Mouse (Mus musculus): Measurements from ENCODE around the gene Gm20388. TPM values are rescaled to one million over a fixed set of nuclear protein-coding genes. Genes with fewer than 3 reads are reported as not detected.

Gm20388 gene
- polyA plus RNA-seq, 1 experiment from 2014 or later, result not detected

- H3K36me3 ChIP-seq, result no peaks in the 10 kb centered on the region
- H3K27ac ChIP-seq, result peak overlapping the region; percentile 67; the same call in 1 of the 2 replicates
- H3K4me2 ChIP-seq, result no peak overlapping the region
- H3K4me3 ChIP-seq, result no peak overlapping the region
- no peaks in the 10 kb centered on the region for H3K9me3 ChIP-seq (replicated peaks)
- ATAC-seq, result peak; percentile 42
- H3K27me3 ChIP-seq (replicated peaks), result peaks cover 25% of the 10 kb centered on the region; the same call in 1 of the 2 replicates
- H3K9ac ChIP-seq, result no peak overlapping the region
- peaks cover 65% of the 10 kb centered on the region for H3K4me1 ChIP-seq
- 67% methylated on average over 15 of the region's 15 CpGs for WGBS (ENCODE audit: insufficient replicate concordance)
These were observed 3807.2 kb downstream of the Gm20388 start for GRCm38 (mm10) chr8:123717516-123718490.

GRCm38 (mm10) chr8:123718752-123719151 is 3808.1 kb downstream of the Gm20388 start:
- no peak for ATAC-seq
- Histone ChIP-seq H3K27ac (no peak overlapping the region), H3K4me2 (no peak overlapping the region), H3K9me3 (replicated peaks) (no peaks in the 10 kb centered on the region), H3K9ac (no peak overlapping the region), H3K4me3 (no peak overlapping the region), H3K36me3 (no peaks in the 10 kb centered on the region), H3K27me3 (replicated peaks) (peaks cover 25% of the 10 kb centered on the region; the same call in 1 of the 2 replicates), H3K4me1 (peaks cover 68% of the 10 kb centered on the region)
- WGBS (ENCODE audit: insufficient replicate concordance), result 77% methylated on average over 2 of the region's 2 CpGs

- H3K27ac ChIP-seq, result no peak overlapping the region
- H3K4me3 ChIP-seq, result no peak overlapping the region
- H3K9ac ChIP-seq, result no peak overlapping the region
- H3K4me2 ChIP-seq, result no peak overlapping the region
- ATAC-seq, result no peak
- H3K27me3 ChIP-seq (replicated peaks), result peaks cover 25% of the 10 kb centered on the region; the same call in 1 of the 2 replicates
- no peaks in the 10 kb centered on the region for H3K36me3 ChIP-seq
- peaks cover 68% of the 10 kb centered on the region for H3K4me1 ChIP-seq
- 17% methylated on average over 6 of the region's 6 CpGs for WGBS (ENCODE audit: insufficient replicate concordance)
- no peaks in the 10 kb centered on the region for H3K9me3 ChIP-seq (replicated peaks)
These were observed 3808.6 kb downstream of the Gm20388 start for GRCm38 (mm10) chr8:123719280-123719679.

DNA sequence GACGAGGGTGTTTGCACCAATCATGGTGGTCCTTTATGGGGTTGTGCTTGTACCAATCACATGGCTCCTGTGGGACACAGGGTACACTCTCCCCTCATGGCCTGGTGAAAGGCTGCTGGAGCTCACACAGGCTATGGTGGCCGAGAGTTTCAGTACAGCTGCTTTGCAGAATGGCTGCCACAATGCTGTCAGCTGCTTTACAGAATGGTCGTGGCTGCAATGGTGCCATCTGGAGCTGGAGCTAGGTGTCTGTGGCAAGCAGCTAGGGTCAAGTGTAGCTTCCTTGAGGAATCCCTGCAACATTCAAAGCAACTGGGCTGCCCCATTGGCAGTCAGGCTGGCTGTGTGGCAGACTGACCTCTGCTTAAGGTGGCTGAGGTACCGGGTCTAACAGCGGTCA is 3809.2 kb downstream of the Gm20388 start:
- Histone ChIP-seq H3K27me3 (replicated peaks) (peaks cover 26% of the 10 kb centered on the region; the same call in 1 of the 2 replicates), H3K36me3 (no peaks in the 10 kb centered on the region), H3K4me3 (no peak overlapping the region), H3K27ac (no peak overlapping the region), H3K9me3 (replicated peaks) (no peaks in the 10 kb centered on the region), H3K9ac (no peak overlapping the region), H3K4me2 (no peak overlapping the region), H3K4me1 (peaks cover 68% of the 10 kb centered on the region)
- WGBS (ENCODE audit: insufficient replicate concordance), result 45% methylated on average over 5 of the region's 5 CpGs
- no peak for ATAC-seq

DNA sequence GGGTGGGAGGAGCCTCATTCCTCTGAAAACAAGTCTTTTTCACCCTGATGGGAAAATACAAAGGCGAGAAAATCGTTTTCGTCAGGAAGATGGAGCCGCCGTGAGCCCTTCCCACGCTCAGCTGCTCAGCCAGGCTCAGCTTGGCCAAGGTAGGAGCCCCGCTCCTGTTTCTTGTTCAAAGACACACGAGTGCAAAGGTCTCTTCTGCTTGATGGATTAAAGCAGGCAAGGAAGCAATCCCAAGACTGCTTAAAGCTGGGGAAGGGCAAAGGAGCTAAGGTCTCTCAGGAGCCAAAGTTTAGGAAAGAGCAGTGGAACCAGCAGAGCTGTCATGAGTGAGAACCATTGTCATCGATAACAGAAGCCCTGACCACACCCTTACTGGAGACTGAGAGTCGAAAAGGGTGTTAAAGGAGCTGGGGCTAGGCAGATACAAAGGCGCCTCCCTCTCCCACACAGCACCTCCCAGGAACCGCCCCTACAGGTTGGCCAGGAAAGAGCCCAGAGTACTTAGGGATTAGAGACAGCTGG is 3809.9 kb downstream of the Gm20388 start:
- peak; percentile 74 for ATAC-seq
- Histone ChIP-seq H3K4me1 (peaks cover 68% of the 10 kb centered on the region), H3K4me3 (no peak overlapping the region), H3K9ac (no peak overlapping the region), H3K27ac (no peak overlapping the region), H3K27me3 (replicated peaks) (peaks cover 23% of the 10 kb centered on the region; the same call in 1 of the 2 replicates), H3K4me2 (peak overlapping the region; percentile 52), H3K36me3 (no peaks in the 10 kb centered on the region), H3K9me3 (replicated peaks) (no peaks in the 10 kb centered on the region)
- 10% methylated on average over 12 of the region's 12 CpGs for WGBS (ENCODE audit: insufficient replicate concordance)

- ATAC-seq, result peak; percentile 78
- 71% methylated on average over 5 of the region's 5 CpGs for WGBS (ENCODE audit: insufficient replicate concordance)
- Histone ChIP-seq H3K27ac (no peak overlapping the region), H3K4me1 (peaks cover 53% of the 10 kb centered on the region), H3K9ac (no peak overlapping the region), H3K27me3 (replicated peaks) (peaks cover 12% of the 10 kb centered on the region; the same call in 1 of the 2 replicates), H3K4me3 (no peak overlapping the region), H3K4me2 (no peak overlapping the region), H3K36me3 (no peaks in the 10 kb centered on the region), H3K9me3 (replicated peaks) (no peaks in the 10 kb centered on the region)
These were observed 3811.6 kb downstream of the Gm20388 start for GRCm38 (mm10) chr8:123722245-123722644.

- Histone ChIP-seq H3K4me3 (no peak overlapping the region), H3K27me3 (replicated peaks) (peaks cover 25% of the 10 kb centered on the region), H3K27ac (no peak overlapping the region), H3K36me3 (no peaks in the 10 kb centered on the region), H3K4me1 (peaks cover 34% of the 10 kb centered on the region), H3K4me2 (no peak overlapping the region), H3K9ac (no peak overlapping the region), H3K9me3 (replicated peaks) (no peaks in the 10 kb centered on the region)
- ATAC-seq, result no peak
- 81% methylated on average over 10 of the region's 10 CpGs for WGBS (ENCODE audit: insufficient replicate concordance)
These were observed 3814.1 kb downstream of the Gm20388 start for GRCm38 (mm10) chr8:123724752-123725151.

DNA sequence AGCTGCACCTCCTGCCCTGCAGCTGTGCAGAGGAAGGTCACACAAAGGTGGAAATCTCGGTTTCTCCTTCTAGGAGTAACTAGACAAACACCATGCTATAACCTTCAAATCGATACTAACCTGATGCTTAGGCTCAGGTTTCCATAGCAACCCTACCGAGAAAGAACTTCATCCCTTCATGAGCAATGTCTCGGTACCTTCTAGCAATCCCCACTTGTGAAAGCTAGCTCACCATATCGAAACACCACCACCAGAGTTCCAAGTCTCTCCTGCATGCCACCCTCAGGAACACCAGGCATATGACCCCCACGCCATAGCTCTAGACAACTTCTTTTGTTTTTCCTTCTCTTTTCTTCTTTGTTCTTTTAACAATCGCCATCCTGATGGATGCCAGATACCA is 3814.6 kb downstream of the Gm20388 start:
- H3K4me3 ChIP-seq, result no peak overlapping the region
- 62% methylated on average over 7 of the region's 7 CpGs for WGBS (ENCODE audit: insufficient replicate concordance)
- peaks cover 29% of the 10 kb centered on the region for H3K4me1 ChIP-seq
- no peak for ATAC-seq
- no peak overlapping the region for H3K9ac ChIP-seq
- no peak overlapping the region for H3K4me2 ChIP-seq
- no peaks in the 10 kb centered on the region for H3K36me3 ChIP-seq
- H3K9me3 ChIP-seq (replicated peaks), result no peaks in the 10 kb centered on the region
- H3K27me3 ChIP-seq (replicated peaks), result peaks cover 28% of the 10 kb centered on the region
- H3K27ac ChIP-seq, result no peak overlapping the region

DNA sequence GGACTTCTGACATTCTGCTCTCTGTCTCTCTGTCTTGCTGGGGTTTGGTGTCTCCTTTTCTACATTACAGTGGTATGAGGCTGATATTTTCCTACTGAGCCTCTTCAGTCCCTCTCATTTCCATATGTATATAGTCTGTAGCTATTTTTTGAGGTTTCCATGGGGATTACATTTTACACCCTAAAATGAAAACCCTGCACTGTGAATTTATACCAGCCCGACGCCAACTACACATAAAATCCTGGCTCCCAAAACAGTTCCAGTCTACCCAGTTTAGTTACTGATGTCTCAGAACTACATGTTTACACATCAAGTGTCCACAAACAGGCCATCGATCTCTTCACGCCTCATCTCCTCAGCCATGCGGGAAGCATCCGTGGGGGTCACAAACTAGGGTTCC is 3816.1 kb downstream of the Gm20388 start:
- 77% methylated on average over 6 of the region's 6 CpGs for WGBS (ENCODE audit: insufficient replicate concordance)
- Histone ChIP-seq H3K4me2 (no peak overlapping the region), H3K4me3 (no peak overlapping the region), H3K27me3 (replicated peaks) (peaks cover 40% of the 10 kb centered on the region), H3K4me1 (peaks cover 14% of the 10 kb centered on the region), H3K27ac (no peak overlapping the region), H3K9ac (no peak overlapping the region), H3K36me3 (no peaks in the 10 kb centered on the region), H3K9me3 (replicated peaks) (no peaks in the 10 kb centered on the region)
- no peak for ATAC-seq

- Histone ChIP-seq H3K4me2 (no peak overlapping the region), H3K36me3 (no peaks in the 10 kb centered on the region), H3K27ac (no peak overlapping the region), H3K4me3 (no peak overlapping the region), H3K9ac (no peak overlapping the region), H3K9me3 (replicated peaks) (no peaks in the 10 kb centered on the region), H3K4me1 (0 out of 2 replicates have a peak, but pooled peaks cover 4% of the 10 kb centered on the region), H3K27me3 (replicated peaks) (peaks cover 44% of the 10 kb centered on the region)
- ATAC-seq, result no peak
- WGBS (ENCODE audit: insufficient replicate concordance), result 42% methylated on average over 20 of the region's 20 CpGs
These were observed 3818.6 kb downstream of the Gm20388 start for GRCm38 (mm10) chr8:123729055-123729785.

GRCm38 (mm10) chr8:123729786-123730411 is 3819.3 kb downstream of the Gm20388 start:
- ATAC-seq, result no peak

More at GRCm38 (mm10) chr8:123729786-123730411, 3819.3 kb downstream of the Gm20388 start:
- Histone ChIP-seq H3K4me1 (0 out of 2 replicates have a peak, but pooled peaks cover 4% of the 10 kb centered on the region), H3K36me3 (no peaks in the 10 kb centered on the region), H3K27me3 (replicated peaks) (peaks cover 41% of the 10 kb centered on the region), H3K4me2 (no peak overlapping the region), H3K4me3 (no peak overlapping the region), H3K9me3 (replicated peaks) (no peaks in the 10 kb centered on the region), H3K27ac (no peak overlapping the region), H3K9ac (no peak overlapping the region)
- WGBS (ENCODE audit: insufficient replicate concordance), result 57% methylated on average over 13 of the region's 13 CpGs

Measured in liver, embryonic 12.5 days (tissue).